Mouse (Mus musculus): ENCODE measurements around the gene Crybg2. TPM values are rescaled to one million over a fixed set of nuclear protein-coding genes. Genes with fewer than 3 reads are reported as not detected.

Gene Crybg2
- polyA plus RNA-seq, 1 experiment from 2014 or later: 6.5 TPM

DNA sequence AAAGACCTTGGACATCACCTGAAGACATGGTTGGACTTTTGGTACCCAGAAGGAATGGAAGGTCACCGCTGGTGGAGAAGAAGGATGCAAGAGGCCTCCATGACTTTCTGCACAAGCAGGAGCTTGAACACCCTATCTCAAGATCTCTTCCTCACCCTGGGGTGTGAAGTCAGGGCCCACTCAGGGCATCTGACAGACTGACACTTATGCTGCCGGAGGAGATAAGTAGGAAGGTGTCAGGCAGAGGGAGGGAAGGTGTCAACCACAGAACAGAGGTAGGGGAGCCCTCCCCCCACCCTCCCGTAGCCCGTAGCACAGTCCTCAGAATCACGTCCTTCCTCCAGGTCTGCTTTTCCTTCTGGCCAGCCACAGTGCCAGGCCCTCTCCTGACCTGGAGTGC is 13.0 kb upstream of the Crybg2 start:
- ATAC-seq (ENCODE audit: low read depth): no peak

DNA sequence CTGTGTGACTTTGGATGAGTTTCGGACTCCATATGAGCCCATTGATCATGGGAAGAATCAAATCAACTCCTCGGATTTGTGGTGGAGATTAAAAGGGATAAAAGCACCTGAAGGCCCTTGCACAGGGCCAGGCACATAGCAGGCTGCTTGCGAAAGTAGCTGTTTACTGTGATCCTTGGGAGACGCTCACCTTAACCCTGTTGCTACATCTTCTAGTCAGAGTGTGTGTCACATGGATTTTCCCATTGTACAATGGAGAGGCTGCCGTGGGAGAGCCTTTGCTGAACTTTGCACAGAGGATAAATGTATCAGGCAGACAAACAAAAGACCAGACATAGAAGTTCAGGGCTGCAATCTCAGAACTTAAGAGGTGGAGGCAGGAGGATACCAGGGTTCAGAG is 8.7 kb upstream of the Crybg2 start:
- no peak overlapping the region for H3K4me3 ChIP-seq (ENCODE audit: low read depth, low read length)
- ATAC-seq (ENCODE audit: low read depth): no peak
- H3K4me2 ChIP-seq (ENCODE audit: low read depth, low read length): no peak overlapping the region
- WGBS: 80% methylated on average over 5 of the region's 5 CpGs
- no peak for DNase-seq (ENCODE audit: low spot score)
- H3K27ac ChIP-seq (replicated peaks; ENCODE audit: low read depth, low read length): no peak overlapping the region
- peaks cover 5% of the 10 kb centered on the region; the same call in 1 of the 2 replicates for H3K4me1 ChIP-seq (ENCODE audit: control insufficient read depth, insufficient read depth, low read length)
- H3K27me3 ChIP-seq (replicated peaks; ENCODE audit: control insufficient read depth, insufficient read depth, low read length): no peaks in the 10 kb centered on the region
- H3K9ac ChIP-seq (ENCODE audit: low read depth, low read length): no peak overlapping the region
- H3K9me3 ChIP-seq (ENCODE audit: control insufficient read depth, low read length): no peaks in the 10 kb centered on the region
- H3K36me3 ChIP-seq (ENCODE audit: control insufficient read depth, insufficient read depth, low read length): no peaks in the 10 kb centered on the region

More for the DNA sequence above, 13.0 kb upstream of the Crybg2 start:
- H3K4me1 ChIP-seq (ENCODE audit: control insufficient read depth, insufficient read depth, low read length): peaks cover 1% of the 10 kb centered on the region; the same call in 1 of the 2 replicates
- no peak overlapping the region for H3K4me3 ChIP-seq (ENCODE audit: low read depth, low read length)
- 78% methylated on average over 5 of the region's 5 CpGs for WGBS
- no peak overlapping the region for H3K27ac ChIP-seq (replicated peaks; ENCODE audit: low read depth, low read length)
- H3K9ac ChIP-seq (ENCODE audit: low read depth, low read length): no peak overlapping the region
- H3K27me3 ChIP-seq (replicated peaks; ENCODE audit: control insufficient read depth, insufficient read depth, low read length): no peaks in the 10 kb centered on the region
- H3K36me3 ChIP-seq (ENCODE audit: control insufficient read depth, insufficient read depth, low read length): no peaks in the 10 kb centered on the region
- DNase-seq (ENCODE audit: low spot score): no peak
- H3K4me2 ChIP-seq (ENCODE audit: low read depth, low read length): no peak overlapping the region
- no peaks in the 10 kb centered on the region for H3K9me3 ChIP-seq (ENCODE audit: control insufficient read depth, low read length)

DNA sequence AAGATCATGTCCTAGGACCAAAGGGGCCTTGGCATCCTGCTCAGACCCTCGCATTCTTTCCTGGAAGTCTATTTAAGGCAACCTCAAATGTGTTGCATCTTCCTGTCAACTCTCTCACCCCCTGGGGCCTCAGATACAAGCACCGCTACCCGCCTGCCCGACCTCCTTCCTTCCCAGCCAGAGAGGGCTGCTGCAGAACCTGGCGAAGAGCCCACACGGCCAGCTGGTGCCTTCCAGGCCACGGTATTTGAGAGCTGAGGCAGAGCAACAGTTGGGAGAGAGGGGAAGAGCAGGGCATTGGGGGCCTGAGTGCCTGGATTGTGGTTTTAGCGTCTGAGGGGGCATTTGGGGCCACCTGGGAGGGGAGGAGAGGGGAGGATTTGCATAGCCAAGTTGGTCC is 8.1 kb upstream of the Crybg2 start:
- H3K36me3 ChIP-seq (ENCODE audit: control insufficient read depth, insufficient read depth, low read length): no peaks in the 10 kb centered on the region
- H3K4me3 ChIP-seq (ENCODE audit: low read depth, low read length): no peak overlapping the region
- H3K9ac ChIP-seq (ENCODE audit: low read depth, low read length): no peak overlapping the region
- 15% methylated on average over 8 of the region's 8 CpGs for WGBS
- no peak overlapping the region for H3K27ac ChIP-seq (replicated peaks; ENCODE audit: low read depth, low read length)
- DNase-seq (ENCODE audit: low spot score) (peak; percentile 80), ATAC-seq (ENCODE audit: low read depth) (no peak)
- no peaks in the 10 kb centered on the region for H3K27me3 ChIP-seq (replicated peaks; ENCODE audit: control insufficient read depth, insufficient read depth, low read length)
- no peak overlapping the region for H3K4me2 ChIP-seq (ENCODE audit: low read depth, low read length)
- H3K9me3 ChIP-seq (ENCODE audit: control insufficient read depth, low read length): no peaks in the 10 kb centered on the region
- peaks cover 5% of the 10 kb centered on the region; the same call in 1 of the 2 replicates for H3K4me1 ChIP-seq (ENCODE audit: control insufficient read depth, insufficient read depth, low read length)

DNA sequence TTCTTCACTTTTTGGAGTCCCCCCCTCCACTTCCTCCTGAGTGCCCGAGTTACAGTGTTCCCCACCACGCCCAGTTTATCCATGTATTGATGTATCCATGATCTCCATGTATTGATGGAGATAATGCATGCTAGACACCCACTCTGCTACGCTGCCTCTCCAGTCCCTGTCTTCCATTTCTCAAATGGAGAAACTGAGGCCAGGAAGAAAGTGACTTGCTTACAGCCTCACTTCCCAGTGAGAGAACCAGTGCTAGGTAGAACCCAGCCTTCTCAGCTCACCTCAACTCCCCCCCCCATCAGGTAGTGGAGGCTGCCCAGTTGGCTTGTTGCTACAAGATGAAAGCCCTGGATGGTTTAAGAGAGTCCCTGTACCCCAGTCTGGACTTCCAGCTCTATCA is 7.1 kb upstream of the Crybg2 start, which contains the start of gene Zfp683:
Gene Zfp683, plus strand, starts transcription at position 301 of the 400 bp plus-strand sequence.
- Histone ChIP-seq H3K4me3 (ENCODE audit: low read depth, low read length) (no peak within 1 kb of the TSS), H3K27ac (replicated peaks; ENCODE audit: low read depth, low read length) (no peak within 1 kb of the TSS), H3K9ac (ENCODE audit: low read depth, low read length) (no peak within 1 kb of the TSS), H3K9me3 (ENCODE audit: control insufficient read depth, low read length) (no peaks in the 10 kb centered on the region), H3K4me1 (ENCODE audit: control insufficient read depth, insufficient read depth, low read length) (peaks cover 5% of the 10 kb centered on the region; the same call in 1 of the 2 replicates), H3K27me3 (replicated peaks; ENCODE audit: control insufficient read depth, insufficient read depth, low read length) (no peaks in the 10 kb centered on the region), H3K4me2 (ENCODE audit: low read depth, low read length) (no peak within 1 kb of the TSS), H3K36me3 (ENCODE audit: control insufficient read depth, insufficient read depth, low read length) (no peaks in the 10 kb centered on the region)
- WGBS: 89% methylated on average over 3 of the region's 3 CpGs
- no peak for DNase-seq (ENCODE audit: low spot score)
- ATAC-seq (ENCODE audit: low read depth): no peak

DNA sequence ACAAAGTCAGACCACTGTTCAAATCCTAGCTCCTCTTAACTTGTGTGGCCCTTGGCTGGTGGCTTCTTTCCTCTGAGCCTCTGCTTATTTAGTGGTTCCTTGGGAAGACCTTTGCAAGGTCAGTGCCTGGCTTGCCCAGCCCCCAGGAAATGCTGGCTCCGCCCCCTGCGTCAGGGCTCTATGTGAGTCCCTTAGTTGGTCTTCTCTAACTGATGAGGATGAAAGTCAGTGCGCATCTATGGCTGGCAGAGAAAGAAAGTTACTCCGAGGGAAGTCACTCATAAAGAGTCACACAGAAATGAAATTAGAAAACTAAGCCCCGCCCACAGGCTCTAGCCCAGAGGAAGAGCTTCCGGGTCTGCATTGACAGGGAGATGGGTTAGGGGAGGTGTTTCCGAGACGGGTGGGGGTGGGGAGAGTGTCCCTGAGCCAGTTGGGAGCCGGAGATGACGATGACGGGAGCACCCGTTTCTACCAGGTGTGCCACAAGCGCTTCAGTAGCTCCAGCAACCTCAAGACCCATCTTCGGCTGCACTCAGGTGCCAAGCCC is 2.4 kb upstream of the Crybg2 start:
- 26% methylated on average over 14 of the region's 14 CpGs for WGBS
- H3K4me1 ChIP-seq (ENCODE audit: control insufficient read depth, insufficient read depth, low read length): no peaks in the 10 kb centered on the region
- H3K9ac ChIP-seq (ENCODE audit: low read depth, low read length): no peak overlapping the region
- DNase-seq (ENCODE audit: low spot score) (no peak), ATAC-seq (ENCODE audit: low read depth) (no peak)
- H3K36me3 ChIP-seq (ENCODE audit: control insufficient read depth, insufficient read depth, low read length): no peaks in the 10 kb centered on the region
- H3K27ac ChIP-seq (replicated peaks; ENCODE audit: low read depth, low read length): no peak overlapping the region
- no peaks in the 10 kb centered on the region for H3K27me3 ChIP-seq (replicated peaks; ENCODE audit: control insufficient read depth, insufficient read depth, low read length)
- 0 out of 2 replicates have a peak overlapping the region, but pooled peaks have one; percentile 10 for H3K4me2 ChIP-seq (ENCODE audit: low read depth, low read length)
- H3K9me3 ChIP-seq (ENCODE audit: control insufficient read depth, low read length): no peaks in the 10 kb centered on the region
- H3K4me3 ChIP-seq (ENCODE audit: low read depth, low read length): 0 out of 2 replicates have a peak overlapping the region, but pooled peaks have one; percentile 2

DNA sequence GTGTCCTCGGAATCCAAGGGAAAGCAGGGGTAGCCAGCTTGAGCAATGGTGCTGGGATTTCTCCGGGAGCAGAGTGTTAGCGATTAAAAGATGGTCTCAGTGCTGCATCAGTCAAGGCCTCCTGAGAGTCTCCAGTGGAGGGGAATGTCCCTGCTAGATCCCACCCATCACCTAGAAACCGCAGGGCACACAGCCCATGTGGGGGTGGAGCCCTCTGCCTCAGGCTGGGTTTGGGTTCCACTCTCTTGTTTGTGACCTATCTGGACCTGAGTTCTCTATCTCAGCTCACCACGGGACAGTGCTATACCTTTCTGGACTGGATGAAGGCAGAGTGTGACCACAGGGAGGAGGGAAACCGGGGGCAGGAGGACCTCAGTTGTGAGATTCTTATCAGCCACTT is 1.7 kb upstream of the Crybg2 start:
- DNase-seq (ENCODE audit: low spot score) (no peak), ATAC-seq (ENCODE audit: low read depth) (no peak)
- H3K9ac ChIP-seq (ENCODE audit: low read depth, low read length): no peak overlapping the region
- WGBS: 79% methylated on average over 6 of the region's 6 CpGs
- no peaks in the 10 kb centered on the region for H3K36me3 ChIP-seq (ENCODE audit: control insufficient read depth, insufficient read depth, low read length)
- H3K27me3 ChIP-seq (replicated peaks; ENCODE audit: control insufficient read depth, insufficient read depth, low read length): no peaks in the 10 kb centered on the region
- H3K4me2 ChIP-seq (ENCODE audit: low read depth, low read length): no peak overlapping the region
- H3K27ac ChIP-seq (replicated peaks; ENCODE audit: low read depth, low read length): no peak overlapping the region
- H3K4me1 ChIP-seq (ENCODE audit: control insufficient read depth, insufficient read depth, low read length): no peaks in the 10 kb centered on the region
- no peaks in the 10 kb centered on the region for H3K9me3 ChIP-seq (ENCODE audit: control insufficient read depth, low read length)
- H3K4me3 ChIP-seq (ENCODE audit: low read depth, low read length): no peak overlapping the region

DNA sequence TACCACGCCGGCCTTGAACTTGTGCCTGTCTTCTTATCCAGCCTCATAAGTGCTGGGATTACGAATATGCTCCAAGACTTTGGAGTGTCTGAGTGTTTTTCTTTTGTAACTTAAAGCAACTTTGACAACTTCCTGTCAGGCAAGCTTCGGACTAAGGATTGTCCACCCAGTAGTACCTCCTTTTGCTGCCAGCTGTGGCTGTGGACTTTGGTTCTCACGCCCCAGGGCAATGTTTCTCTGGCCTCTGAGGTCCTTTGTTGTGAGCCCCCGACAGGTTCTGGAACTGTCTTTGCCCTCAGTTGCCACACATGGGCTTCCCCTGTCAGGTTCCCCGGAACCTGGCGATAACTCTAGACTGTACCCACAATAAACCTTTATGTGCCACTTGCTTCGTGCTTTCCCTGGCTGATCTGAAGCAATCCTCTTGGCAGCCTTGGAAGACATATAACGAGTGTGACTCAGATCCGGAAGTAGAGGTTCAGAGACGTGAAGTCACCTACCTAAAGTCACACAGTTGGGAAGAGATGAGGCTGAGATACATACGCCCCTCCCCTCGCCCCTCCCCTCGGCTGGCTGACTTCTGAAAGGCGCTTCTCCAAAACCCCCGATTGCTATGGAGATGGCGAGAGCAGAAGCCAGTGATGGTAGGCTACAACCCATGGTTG is 683 bp downstream of the Crybg2 start:
- no peak overlapping the region for H3K4me2 ChIP-seq (ENCODE audit: low read depth, low read length)
- H3K27me3 ChIP-seq (replicated peaks; ENCODE audit: control insufficient read depth, insufficient read depth, low read length): peaks cover 11% of the 10 kb centered on the region; the same call in 1 of the 2 replicates
- no peaks in the 10 kb centered on the region for H3K4me1 ChIP-seq (ENCODE audit: control insufficient read depth, insufficient read depth, low read length)
- WGBS: 69% methylated on average over 18 of the region's 18 CpGs
- H3K36me3 ChIP-seq (ENCODE audit: control insufficient read depth, insufficient read depth, low read length): no peaks in the 10 kb centered on the region
- DNase-seq (ENCODE audit: low spot score): no peak
- no peak overlapping the region for H3K27ac ChIP-seq (replicated peaks; ENCODE audit: low read depth, low read length)
- ATAC-seq (ENCODE audit: low read depth): no peak
- no peak overlapping the region for H3K9ac ChIP-seq (ENCODE audit: low read depth, low read length)
- H3K4me3 ChIP-seq (ENCODE audit: low read depth, low read length): no peak overlapping the region
- H3K9me3 ChIP-seq (ENCODE audit: control insufficient read depth, low read length): no peaks in the 10 kb centered on the region

DNA sequence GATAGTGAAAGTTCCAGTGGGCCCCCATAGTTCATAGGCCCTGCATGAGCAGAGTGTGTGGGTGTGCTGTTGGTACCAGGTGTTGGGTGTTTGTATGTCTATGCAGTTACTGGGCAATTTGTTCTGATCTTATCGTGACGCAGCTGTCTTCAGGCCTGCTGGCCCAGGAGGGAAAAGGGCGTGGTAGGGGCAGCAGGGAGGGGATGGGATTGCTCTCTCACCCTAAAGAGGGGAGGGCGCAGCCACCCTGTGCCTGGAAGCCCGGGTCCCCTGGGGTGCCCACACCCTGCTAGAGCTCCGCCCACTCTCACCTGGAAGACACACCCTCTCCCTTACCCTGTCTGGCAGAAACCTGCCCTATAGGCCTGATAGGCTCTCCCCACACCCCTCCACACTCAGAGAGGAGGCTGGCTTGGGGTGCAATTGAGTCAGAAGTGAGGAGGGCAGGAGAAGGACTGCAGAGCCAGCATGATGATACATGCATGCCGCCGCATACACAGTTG is 1.4 kb downstream of the Crybg2 start:
- H3K4me2 ChIP-seq (ENCODE audit: low read depth, low read length): no peak overlapping the region
- peaks cover 11% of the 10 kb centered on the region for H3K27me3 ChIP-seq (replicated peaks; ENCODE audit: control insufficient read depth, insufficient read depth, low read length)
- DNase-seq (ENCODE audit: low spot score) (peak; percentile 39), ATAC-seq (ENCODE audit: low read depth) (peak; percentile 35; the same call in 1 of the 2 replicates)
- 39% methylated on average over 7 of the region's 8 CpGs for WGBS
- no peak overlapping the region for H3K27ac ChIP-seq (replicated peaks; ENCODE audit: low read depth, low read length)
- H3K4me1 ChIP-seq (ENCODE audit: control insufficient read depth, insufficient read depth, low read length): no peaks in the 10 kb centered on the region
- H3K36me3 ChIP-seq (ENCODE audit: control insufficient read depth, insufficient read depth, low read length): no peaks in the 10 kb centered on the region
- no peak overlapping the region for H3K4me3 ChIP-seq (ENCODE audit: low read depth, low read length)
- no peaks in the 10 kb centered on the region for H3K9me3 ChIP-seq (ENCODE audit: control insufficient read depth, low read length)
- no peak overlapping the region for H3K9ac ChIP-seq (ENCODE audit: low read depth, low read length)

Data from embryonic facial prominence, embryonic 14.5 days (tissue).